Mouse (Mus musculus) forebrain, embryonic 15.5 days (tissue): Measurements from ENCODE around the gene Rpp25. TPM values are rescaled to one million over a fixed set of nuclear protein-coding genes. Genes with fewer than 3 reads are reported as not detected.

Experiments
- ATAC-seq: fragments of 200-750 bp; cut with Nextera tagmentation; replicated peaks from 2 replicates; pipeline ENCODE4 v1.8.0; 2017; ENCODE audit warnings: mild to moderate bottlenecking, moderate TSS enrichment, moderate library complexity
- H3K27ac ChIP-seq: fragments of 300-500 bp; sonication (generic); replicated peaks from 2 replicates; pipeline ENCODE4 v1.5.1; 2015; ENCODE audit warnings: mild to moderate bottlenecking, inconsistent platforms
- H3K27me3 ChIP-seq: fragments of 300-500 bp; sonication (generic); 2 replicates; pipeline ENCODE4 v1.6.1; 2015; ENCODE audit warnings: inconsistent platforms
- H3K36me3 ChIP-seq: fragments of 300-500 bp; sonication (generic); 2 replicates; pipeline ENCODE4 v1.6.1; 2015; ENCODE audit warnings: mild to moderate bottlenecking, inconsistent platforms
- H3K4me1 ChIP-seq: fragments of 300-500 bp; sonication (generic); 2 replicates; pipeline ENCODE4 v1.6.1; 2015; ENCODE audit warnings: inconsistent platforms
- H3K4me2 ChIP-seq: fragments of 300-500 bp; sonication (generic); replicated peaks from 2 replicates; pipeline ENCODE4 v1.6.1; 2015; ENCODE audit warnings: mild to moderate bottlenecking, inconsistent platforms
- H3K4me3 ChIP-seq: fragments of 300-500 bp; sonication (generic); 2 replicates; pipeline ENCODE4 v1.5.1; 2015; ENCODE audit warnings: mild to moderate bottlenecking, inconsistent platforms
- H3K9ac ChIP-seq: fragments of 300-500 bp; sonication (generic); replicated peaks from 2 replicates; pipeline ENCODE4 v1.6.1; 2015; ENCODE audit warnings: mild to moderate bottlenecking, inconsistent platforms
- H3K9me3 ChIP-seq: fragments of 300-500 bp; sonication (generic); 2 replicates; pipeline ENCODE4 v1.6.1; 2016; ENCODE audit warnings: inconsistent platforms
- WGBS: fragments of 180-500 bp; shearing (Covaris S2); methylation state at CpG from one replicate; pipeline ENCODE4 v1.1.7; 2015; ENCODE audit warnings: mixed read lengths; 5-methylcytosine and 5-hydroxymethylcytosine counted together
- polyA plus RNA-seq: library from polyadenylated mRNA; unstranded; fragments of >200 nt; fragmentation: Nextera tagmentation; extraction: Ambion mirVana; gene quantifications from 2 replicates; pipeline ENCODE4 v1.2.1, GENCODE M21; 2015

Gene Rpp25
- polyA plus RNA-seq, 1 experiment from 2014 or later = 19.6 TPM

GRCm38 (mm10) chr9:57498536-57498935, 5.3 kb upstream of the Rpp25 start:
- Histone ChIP-seq H3K27ac (peak overlapping the region; percentile 77), H3K4me3 (no peak overlapping the region), H3K9ac (0 out of 2 replicates have a peak overlapping the region, but pooled peaks have one; percentile 19), H3K4me2 (peak overlapping the region; percentile 13; the same call in 1 of the 2 replicates), H3K4me1 (peaks cover 51% of the 10 kb centered on the region), H3K9me3 (no peaks in the 10 kb centered on the region), H3K27me3 (peaks cover 5% of the 10 kb centered on the region), H3K36me3 (no peaks in the 10 kb centered on the region)
- no peak for ATAC-seq
- WGBS = 24% methylated on average over 7 of the region's 7 CpGs

GRCm38 (mm10) chr9:57501452-57501851, 2.4 kb upstream of the Rpp25 start:
- no peaks in the 10 kb centered on the region for H3K36me3 ChIP-seq
- peaks cover 32% of the 10 kb centered on the region for H3K27me3 ChIP-seq
- H3K9me3 ChIP-seq = no peaks in the 10 kb centered on the region
- peak overlapping the region; percentile 94 for H3K27ac ChIP-seq
- peak overlapping the region; percentile 28 for H3K9ac ChIP-seq
- WGBS = 2% methylated on average over 13 of the region's 13 CpGs
- H3K4me3 ChIP-seq = peak overlapping the region; percentile 46
- peak; percentile 11 for ATAC-seq
- peak overlapping the region; percentile 90 for H3K4me2 ChIP-seq
- peaks cover 80% of the 10 kb centered on the region for H3K4me1 ChIP-seq

GRCm38 (mm10) chr9:57501861-57502260, 2.0 kb upstream of the Rpp25 start:
- H3K4me2 ChIP-seq = peak overlapping the region; percentile 90
- 1% methylated on average over 20 of the region's 20 CpGs for WGBS
- no peaks in the 10 kb centered on the region for H3K9me3 ChIP-seq
- no peaks in the 10 kb centered on the region for H3K36me3 ChIP-seq
- peak overlapping the region; percentile 94 for H3K27ac ChIP-seq
- H3K4me3 ChIP-seq = peak overlapping the region; percentile 46
- peak overlapping the region; percentile 28 for H3K9ac ChIP-seq
- H3K4me1 ChIP-seq = peaks cover 80% of the 10 kb centered on the region
- H3K27me3 ChIP-seq = peaks cover 34% of the 10 kb centered on the region
- peak; percentile 84 for ATAC-seq

- peaks cover 34% of the 10 kb centered on the region for H3K27me3 ChIP-seq
- no peak for ATAC-seq
- no peaks in the 10 kb centered on the region for H3K36me3 ChIP-seq
- H3K4me3 ChIP-seq = peak overlapping the region; percentile 46
- peak overlapping the region; percentile 94 for H3K27ac ChIP-seq
- peaks cover 76% of the 10 kb centered on the region for H3K4me1 ChIP-seq
- peak overlapping the region; percentile 50 for H3K9ac ChIP-seq
- no peaks in the 10 kb centered on the region for H3K9me3 ChIP-seq
- WGBS = 7% methylated on average over 23 of the region's 23 CpGs
- H3K4me2 ChIP-seq = peak overlapping the region; percentile 90
These were observed 760 bp upstream of the Rpp25 start for GRCm38 (mm10) chr9:57502911-57503621.

- no peaks in the 10 kb centered on the region for H3K36me3 ChIP-seq
- WGBS = under 1% methylated on average over 34 of the region's 34 CpGs
- H3K4me2 ChIP-seq = peak overlapping the region; percentile 90
- H3K9ac ChIP-seq = peak overlapping the region; percentile 50
- H3K4me1 ChIP-seq = peaks cover 66% of the 10 kb centered on the region
- H3K9me3 ChIP-seq = no peaks in the 10 kb centered on the region
- peak overlapping the region; percentile 94 for H3K27ac ChIP-seq
- peaks cover 34% of the 10 kb centered on the region for H3K27me3 ChIP-seq
- ATAC-seq = peak; percentile 42
- H3K4me3 ChIP-seq = peak overlapping the region; percentile 46
These were observed 515 bp downstream of the Rpp25 start for GRCm38 (mm10) chr9:57504381-57504700.

GRCm38 (mm10) chr9:57504891-57505290, 1.1 kb downstream of the Rpp25 start:
- no peak for ATAC-seq
- Histone ChIP-seq H3K4me2 (peak overlapping the region; percentile 90), H3K9ac (no peak overlapping the region), H3K4me1 (peaks cover 62% of the 10 kb centered on the region), H3K27me3 (peaks cover 34% of the 10 kb centered on the region), H3K27ac (peak overlapping the region; percentile 79), H3K4me3 (peak overlapping the region; percentile 46), H3K36me3 (no peaks in the 10 kb centered on the region), H3K9me3 (no peaks in the 10 kb centered on the region)
- WGBS = 51% methylated on average over 10 of the region's 10 CpGs

- Histone ChIP-seq H3K27ac (peak overlapping the region; percentile 79), H3K27me3 (peaks cover 34% of the 10 kb centered on the region), H3K4me3 (0 out of 2 replicates have a peak overlapping the region, but pooled peaks have one; percentile 46), H3K4me1 (peaks cover 57% of the 10 kb centered on the region), H3K36me3 (no peaks in the 10 kb centered on the region), H3K9me3 (no peaks in the 10 kb centered on the region), H3K9ac (no peak overlapping the region; the same call in 1 of the 2 replicates), H3K4me2 (peak overlapping the region; percentile 90; the same call in 1 of the 2 replicates)
- ATAC-seq = peak; percentile 58
- 6% methylated on average over 8 of the region's 8 CpGs for WGBS
These were observed 1.9 kb downstream of the Rpp25 start for GRCm38 (mm10) chr9:57505700-57506099.

GRCm38 (mm10) chr9:57510577-57510976, 6.8 kb downstream of the Rpp25 start:
- Histone ChIP-seq H3K4me3 (no peak overlapping the region), H3K4me2 (no peak overlapping the region), H3K27ac (no peak overlapping the region), H3K4me1 (peaks cover 9% of the 10 kb centered on the region), H3K36me3 (no peaks in the 10 kb centered on the region), H3K27me3 (peaks cover 10% of the 10 kb centered on the region; the same call in 1 of the 2 replicates), H3K9ac (no peak overlapping the region), H3K9me3 (no peaks in the 10 kb centered on the region)
- no peak for ATAC-seq
- 68% methylated on average over 2 of the region's 2 CpGs for WGBS

GRCm38 (mm10) chr9:57517113-57517512, 13.3 kb downstream of the Rpp25 start:
- H3K9me3 ChIP-seq = no peaks in the 10 kb centered on the region
- 13% methylated on average over 3 of the region's 3 CpGs for WGBS
- H3K4me3 ChIP-seq = no peak overlapping the region
- peaks cover 7% of the 10 kb centered on the region for H3K4me1 ChIP-seq
- no peaks in the 10 kb centered on the region for H3K27me3 ChIP-seq
- H3K4me2 ChIP-seq = no peak overlapping the region
- peak overlapping the region; percentile 62 for H3K27ac ChIP-seq
- H3K36me3 ChIP-seq = no peaks in the 10 kb centered on the region
- ATAC-seq = no peak
- no peak overlapping the region for H3K9ac ChIP-seq

GRCm38 (mm10) chr9:57520375-57521055, 16.7 kb downstream of the Rpp25 start:
- H3K9ac ChIP-seq = peak overlapping the region; percentile 96
- WGBS = 23% methylated on average over 16 of the region's 16 CpGs
- no peaks in the 10 kb centered on the region for H3K27me3 ChIP-seq
- H3K4me1 ChIP-seq = peaks cover 38% of the 10 kb centered on the region
- peak overlapping the region; percentile 91 for H3K4me3 ChIP-seq
- H3K9me3 ChIP-seq = no peaks in the 10 kb centered on the region
- peak overlapping the region; percentile 84 for H3K27ac ChIP-seq
- no peaks in the 10 kb centered on the region for H3K36me3 ChIP-seq
- peak; percentile 48 for ATAC-seq
- peak overlapping the region; percentile 69 for H3K4me2 ChIP-seq

GRCm38 (mm10) chr9:57521056-57521911, 17.5 kb downstream of the Rpp25 start, which contains the start of gene Cox5a:
Gene Cox5a, plus strand, starts transcription at chr9:57521274.
- H3K4me2 ChIP-seq = peak within 1 kb of the TSS; percentile 69
- H3K27me3 ChIP-seq = no peaks in the 10 kb centered on the region
- ATAC-seq = peak; percentile 96
- peak within 1 kb of the TSS; percentile 96 for H3K9ac ChIP-seq
- no peaks in the 10 kb centered on the region for H3K36me3 ChIP-seq
- no peaks in the 10 kb centered on the region for H3K9me3 ChIP-seq
- H3K27ac ChIP-seq = peak within 1 kb of the TSS; percentile 84
- H3K4me3 ChIP-seq = peak within 1 kb of the TSS; percentile 91
- under 1% methylated on average over 86 of the region's 95 CpGs for WGBS
- peaks cover 42% of the 10 kb centered on the region for H3K4me1 ChIP-seq
